Mouse (Mus musculus) liver, postnatal 0 days (tissue): ENCODE measurements around the gene Tespa1.

ENCODE experiments used
- CTCF ChIP-seq: sonication (generic); IDR thresholded peaks from 2 replicates; pipeline ENCODE4 v1.5.1; 2016; ENCODE audit warnings: antibody characterized with exemption, low read depth
- EP300 ChIP-seq: IDR thresholded peaks from 2 replicates; pipeline ENCODE4 v1.6.1; 2016; ENCODE audit warnings: antibody characterized with exemption, low read depth, mild to moderate bottlenecking

DNA sequence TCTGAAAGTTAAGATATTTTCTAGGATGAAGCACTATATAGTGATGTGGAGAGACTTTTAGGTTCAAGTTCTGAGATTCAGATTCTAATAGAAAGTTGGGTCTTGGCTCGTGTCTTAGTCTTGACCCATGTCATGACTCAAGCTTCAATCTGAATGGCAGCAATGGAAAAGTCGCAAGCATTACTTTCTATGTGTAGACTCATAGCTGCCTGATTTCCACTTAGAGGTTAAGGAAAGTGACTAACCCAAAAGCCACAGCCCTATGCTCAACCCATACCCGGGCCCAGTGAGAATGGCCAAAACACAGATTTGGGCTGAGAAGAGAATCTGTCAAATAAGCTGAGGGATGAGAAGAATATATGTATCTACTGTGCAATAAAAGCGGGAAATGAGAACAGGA lies 1.6 kb downstream of the Tespa1 start:
- TF ChIP-seq CTCF (no peak), EP300 (no peak)
